Mouse (Mus musculus) thymus, postnatal 36 days (tissue): Measurements from ENCODE around the gene Akr1b10.
A peak's percentile ranks its signal among the peaks of the same experiment; 100 is the strongest.
"Not testable (repeated sequence)": the region's sequence is repeated elsewhere in the genome, so short reads cannot be mapped to it uniquely, and the experiment has no call there.

Experiments used
- DNase-seq, 2 experiments: peaks; one replicate each; pipeline ENCODE4 v3.0.0; 2022; ENCODE audit warnings: mixed read lengths in 2 of 2

The Akr1b10 gene

DNA sequence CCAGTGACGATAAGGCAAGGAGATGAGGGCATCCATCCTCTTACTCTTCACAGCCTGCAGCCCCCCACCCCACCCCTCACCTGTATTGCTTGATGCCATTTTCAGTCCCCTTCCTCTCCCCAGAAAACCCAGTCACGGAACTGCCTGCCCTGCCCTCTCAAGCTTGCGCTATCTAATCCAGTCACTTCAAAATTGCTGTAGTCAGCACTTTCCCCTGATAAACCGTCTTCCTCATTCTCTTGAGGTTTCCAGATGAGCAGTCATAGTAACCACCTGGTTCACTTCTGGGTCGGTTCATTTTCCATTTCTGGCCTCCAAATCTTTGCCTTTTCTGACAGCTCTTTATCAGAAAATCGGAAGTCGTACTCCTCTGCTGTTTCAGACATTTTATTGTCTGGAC, 10.2 kb upstream of the Akr1b10 start:
- DNase-seq = peak in 1 of 2 experiments; percentile 9

- DNase-seq = not testable (repeated sequence)
These were observed 8.1 kb upstream of the Akr1b10 start for GRCm38 (mm10) chr6:34375888-34376287.

DNA sequence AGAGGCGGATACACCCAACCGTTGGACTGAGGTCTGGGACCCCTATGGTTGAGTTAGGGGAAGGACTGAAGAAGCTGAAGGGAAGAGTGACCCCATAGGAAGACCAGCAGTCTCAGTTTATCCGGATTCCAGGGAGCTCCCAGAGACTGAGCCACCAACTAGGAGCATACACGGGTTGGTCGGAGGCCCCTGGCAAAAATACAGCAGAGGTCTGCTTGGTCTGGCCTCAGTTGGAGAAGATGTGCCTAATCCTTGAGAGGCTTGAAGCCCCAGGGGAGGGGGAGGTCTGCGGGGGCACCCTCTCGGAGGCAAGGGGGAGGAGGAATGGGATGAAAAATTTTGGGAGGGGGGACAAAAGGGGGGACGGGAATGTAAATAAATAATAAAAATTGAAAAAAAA, 617 bp upstream of the Akr1b10 start:
- DNase-seq = peak in 1 of 2 experiments; percentile 7

GRCm38 (mm10) chr6:34384701-34385370, 818 bp downstream of the Akr1b10 start:
- peak; percentile 35 to 44 for DNase-seq

GRCm38 (mm10) chr6:34388420-34389156, 4.6 kb downstream of the Akr1b10 start:
- no peak for DNase-seq

- DNase-seq = no peak
These were observed 11.9 kb downstream of the Akr1b10 start for GRCm38 (mm10) chr6:34395897-34396296.

GRCm38 (mm10) chr6:34398431-34398830, 14.4 kb downstream of the Akr1b10 start:
- no peak for DNase-seq

GRCm38 (mm10) chr6:34399606-34400220, 15.7 kb downstream of the Akr1b10 start:
- no peak for DNase-seq

GRCm38 (mm10) chr6:34400696-34401095, 16.7 kb downstream of the Akr1b10 start:
- DNase-seq = no peak

DNA sequence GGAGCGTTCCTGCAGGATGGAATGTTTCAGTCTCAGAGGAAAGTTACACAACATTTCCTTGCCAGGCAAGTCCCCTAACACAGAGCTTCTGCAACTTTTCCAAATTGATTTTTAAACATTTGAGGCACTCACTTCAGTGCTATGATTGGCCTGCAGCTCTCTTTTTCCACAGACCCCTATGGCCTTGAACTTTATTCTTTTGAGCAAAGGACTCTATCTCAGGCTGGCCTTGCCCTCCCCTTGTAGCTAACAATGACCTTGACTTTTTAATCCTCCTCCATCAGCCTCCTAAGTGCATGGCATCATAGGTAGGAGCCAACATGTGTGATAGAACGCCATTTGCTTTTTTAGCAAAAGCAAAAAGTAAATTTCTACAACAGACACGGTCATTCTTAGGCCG, 22.7 kb downstream of the Akr1b10 start:
- no peak for DNase-seq

- DNase-seq = no peak
These were observed 23.4 kb downstream of the Akr1b10 start for GRCm38 (mm10) chr6:34407403-34407802.

DNA sequence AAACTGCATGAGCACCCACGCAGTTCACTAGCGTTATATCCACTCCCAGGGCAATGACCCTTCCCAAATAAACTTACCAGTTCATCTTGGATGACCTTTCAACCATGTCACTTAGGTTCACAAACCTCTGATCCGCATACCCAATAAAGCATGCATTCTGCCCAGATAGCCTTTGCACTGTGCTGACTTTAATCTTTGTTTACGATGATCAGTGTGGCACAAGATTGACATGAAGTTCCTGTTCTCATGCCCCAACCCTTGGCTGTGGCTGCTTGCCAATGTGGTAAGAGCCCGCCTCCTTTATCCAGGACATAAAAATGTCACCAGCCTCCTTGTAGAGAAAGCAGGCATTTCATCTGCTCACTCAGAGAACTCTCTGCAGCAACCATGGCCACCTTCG, 28.0 kb downstream of the Akr1b10 start, which contains the start of gene Akr1b7:
Gene Akr1b7, plus strand, starts transcription at position 312 of the 400 bp plus-strand sequence.
- no peak for DNase-seq

- no peak for DNase-seq
These were observed 28.7 kb downstream of the Akr1b10 start for GRCm38 (mm10) chr6:34412688-34413087.

- DNase-seq = not testable (repeated sequence)
These were observed 29.4 kb downstream of the Akr1b10 start for GRCm38 (mm10) chr6:34413386-34413785.

- DNase-seq = no peak
These were observed 32.5 kb downstream of the Akr1b10 start for GRCm38 (mm10) chr6:34416521-34416920.

DNA sequence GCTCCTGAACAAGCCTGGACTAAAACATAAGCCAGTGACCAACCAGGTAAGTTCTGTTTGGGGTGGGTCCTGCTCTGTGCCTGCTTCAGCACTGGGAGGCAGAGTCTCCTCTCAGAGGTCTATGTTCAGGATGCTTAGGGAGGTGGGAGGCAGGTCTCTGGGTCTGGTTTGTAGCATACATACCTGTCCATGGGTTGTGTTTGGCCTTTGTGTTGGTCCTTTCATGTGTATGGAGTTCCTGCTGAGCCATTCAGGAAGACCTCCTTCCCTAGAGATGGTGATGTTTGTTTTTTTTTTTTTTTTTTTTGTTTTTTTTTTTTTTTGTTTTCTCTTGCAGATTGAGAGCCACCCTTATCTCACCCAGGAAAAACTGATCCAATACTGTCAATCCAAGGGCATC, 35.1 kb downstream of the Akr1b10 start:
- no peak for DNase-seq

GRCm38 (mm10) chr6:34439006-34439405, 55.0 kb downstream of the Akr1b10 start:
- DNase-seq = no peak

- peak; percentile 17 to 19 for DNase-seq
These were observed 57.7 kb downstream of the Akr1b10 start for GRCm38 (mm10) chr6:34441556-34442257.

- no peak for DNase-seq
These were observed 59.8 kb downstream of the Akr1b10 start for GRCm38 (mm10) chr6:34443791-34444190.
